Mouse (Mus musculus): ENCODE data around the gene Arl13a.

- TF ChIP-seq POLR2A (IDR thresholded peaks at IDR 0.05; ENCODE audit: low read depth, low read length) (no peak), CTCF (IDR thresholded peaks at IDR 0.05; ENCODE audit: borderline replicate concordance, insufficient read depth, low read length) (no peak)
Measured at GRCm38 (mm10) chrX:134233048-134233447, 45.7 kb downstream of the Arl13a start.
